Mouse (Mus musculus) megakaryocyte, embryonic 14.5 days (primary cell): Measurements from ENCODE around the gene Med26. TPM values are rescaled to one million over a fixed set of nuclear protein-coding genes. Genes with fewer than 3 reads are reported as not detected.

ENCODE experiments used
- H3K27me3 ChIP-seq: replicated peaks from 2 replicates; pipeline ENCODE3; 2012; ENCODE audit warnings: inconsistent platforms
- H3K36me3 ChIP-seq: replicated peaks from 2 replicates; pipeline ENCODE3; 2012; ENCODE audit warnings: low read length, inconsistent platforms, mixed read lengths
- H3K4me1 ChIP-seq: 2 replicates; pipeline ENCODE4 v1.6.1; 2012; ENCODE audit warnings: inconsistent platforms
- H3K4me3 ChIP-seq: replicated peaks from 2 replicates; pipeline ENCODE3; 2012; ENCODE audit warnings: moderate library complexity, mild to moderate bottlenecking, inconsistent platforms
- H3K9me3 ChIP-seq: 2 replicates; pipeline ENCODE4 v1.6.1; 2012; ENCODE audit warnings: inconsistent platforms
- FLI1 ChIP-seq: IDR thresholded peaks from 2 replicates; pipeline ENCODE4 v1.6.1; 2012; ENCODE audit warnings: low read length, inconsistent platforms, mixed read lengths
- GATA1 ChIP-seq: IDR thresholded peaks from 3 replicates; pipeline ENCODE4 v1.6.1; 2012; ENCODE audit warnings: mixed read lengths, low read length, inconsistent platforms, borderline replicate concordance
- polyA plus RNA-seq: library from polyadenylated mRNA; stranded (reverse); fragments of >175 nt; gene quantifications from 2 replicates; pipeline ENCODE4 v1.2.3, GENCODE M21; 2012; ENCODE audit warnings: low replicate concordance; ENCODE audit not compliant: insufficient read depth

Med26 gene
- polyA plus RNA-seq, 1 experiment, result 19.9 TPM

- H3K9me3 ChIP-seq, result no peaks in the 10 kb centered on the region
These were observed 88.1 kb downstream of the Med26 start for GRCm38 (mm10) chr8:72459881-72460533.

GRCm38 (mm10) chr8:72458457-72458856 is 89.6 kb downstream of the Med26 start:
- TF ChIP-seq GATA1 (no peak), FLI1 (no peak)
- Histone ChIP-seq H3K27me3 (no peaks in the 10 kb centered on the region), H3K9me3 (peaks cover 4% of the 10 kb centered on the region), H3K36me3 (peaks cover 92% of the 10 kb centered on the region), H3K4me1 (peaks cover 20% of the 10 kb centered on the region), H3K4me3 (no peak overlapping the region)

More at GRCm38 (mm10) chr8:72459881-72460533, 88.1 kb downstream of the Med26 start:
- no peak overlapping the region for H3K4me3 ChIP-seq
- peaks cover 92% of the 10 kb centered on the region for H3K36me3 ChIP-seq
- TF ChIP-seq FLI1 (no peak), GATA1 (no peak)
- H3K4me1 ChIP-seq, result peaks cover 20% of the 10 kb centered on the region
- H3K27me3 ChIP-seq, result no peaks in the 10 kb centered on the region

GRCm38 (mm10) chr8:72457806-72458205 is 90.3 kb downstream of the Med26 start:
- H3K36me3 ChIP-seq, result peaks cover 92% of the 10 kb centered on the region

GRCm38 (mm10) chr8:72455317-72455716 is 92.8 kb downstream of the Med26 start:
- Histone ChIP-seq H3K4me3 (no peak overlapping the region), H3K4me1 (peaks cover 6% of the 10 kb centered on the region; the same call in 1 of the 2 replicates), H3K27me3 (no peaks in the 10 kb centered on the region), H3K36me3 (peaks cover 89% of the 10 kb centered on the region), H3K9me3 (peaks cover 4% of the 10 kb centered on the region)
- TF ChIP-seq FLI1, result no peak
- no peak for TF ChIP-seq GATA1

More at GRCm38 (mm10) chr8:72457806-72458205, 90.3 kb downstream of the Med26 start:
- peaks cover 4% of the 10 kb centered on the region for H3K9me3 ChIP-seq
- H3K4me3 ChIP-seq, result no peak overlapping the region
- H3K27me3 ChIP-seq, result no peaks in the 10 kb centered on the region
- no peak for TF ChIP-seq FLI1
- peaks cover 16% of the 10 kb centered on the region for H3K4me1 ChIP-seq

- Histone ChIP-seq H3K4me1 (peaks cover 6% of the 10 kb centered on the region; the same call in 1 of the 2 replicates), H3K4me3 (no peak overlapping the region), H3K36me3 (peaks cover 90% of the 10 kb centered on the region), H3K27me3 (no peaks in the 10 kb centered on the region), H3K9me3 (peaks cover 4% of the 10 kb centered on the region)
- no peak for TF ChIP-seq FLI1
- TF ChIP-seq GATA1, result no peak
These were observed 94.2 kb downstream of the Med26 start for GRCm38 (mm10) chr8:72453904-72454303.

- Histone ChIP-seq H3K36me3 (peaks cover 87% of the 10 kb centered on the region), H3K27me3 (no peaks in the 10 kb centered on the region), H3K4me3 (no peak overlapping the region), H3K9me3 (peaks cover 4% of the 10 kb centered on the region), H3K4me1 (peaks cover 16% of the 10 kb centered on the region)
- TF ChIP-seq FLI1 (no peak), GATA1 (no peak)
These were observed 96.6 kb downstream of the Med26 start for GRCm38 (mm10) chr8:72451516-72451915.

- TF ChIP-seq GATA1 (no peak), FLI1 (no peak)
- Histone ChIP-seq H3K4me1 (peaks cover 45% of the 10 kb centered on the region), H3K27me3 (no peaks in the 10 kb centered on the region), H3K36me3 (peaks cover 34% of the 10 kb centered on the region), H3K4me3 (peak overlapping the region; percentile 77), H3K9me3 (no peaks in the 10 kb centered on the region)
These were observed 103.0 kb downstream of the Med26 start for GRCm38 (mm10) chr8:72445071-72445470.

Other genes starting within 250 kb of the Med26 start
- 27.5 and 64.2 TPM in 2 replicates for gene Gm10282, start 243.0 kb downstream of the Med26 start, polyA plus RNA-seq
- gene Klf2, start 229.2 kb downstream of the Med26 start, polyA plus RNA-seq, result 21.5 and 29.5 TPM in 2 replicates
- gene Eps15l1, start 126.8 kb downstream of the Med26 start, polyA plus RNA-seq, result 5.9 and 8.1 TPM in 2 replicates
- not detected in 2 replicates for gene Calr3, start 104.4 kb downstream of the Med26 start, polyA plus RNA-seq
- 0.77 and 1.3 TPM in 2 replicates for gene 1700030K09Rik, start 104.4 kb downstream of the Med26 start, polyA plus RNA-seq
- gene Cherp, start 73.0 kb downstream of the Med26 start, polyA plus RNA-seq, result 85.3 and 112 TPM in 2 replicates
- gene Slc35e1, start 55.7 kb downstream of the Med26 start, polyA plus RNA-seq, result 2.1 and 2.4 TPM in 2 replicates
- gene Smim7, start 22.8 kb upstream of the Med26 start, polyA plus RNA-seq, result 5.6 and 10.9 TPM in 2 replicates
- gene Tmem38a, start 23.8 kb upstream of the Med26 start, polyA plus RNA-seq, result 3.5 TPM in 1 of 2 replicates, not detected in the other
- gene Nwd1, start 98.4 kb upstream of the Med26 start, polyA plus RNA-seq, result 0.11 and 0.58 TPM in 2 replicates
- 104 and 124 TPM in 2 replicates for gene Sin3b, start 175.0 kb upstream of the Med26 start, polyA plus RNA-seq
- gene F2rl3, start 213.6 kb upstream of the Med26 start, polyA plus RNA-seq, result 116 and 408 TPM in 2 replicates